Mouse (Mus musculus) spleen, adult 2 months (tissue): ENCODE measurements around the gene Dcx. TPM values are rescaled to one million over a fixed set of nuclear protein-coding genes. Genes with fewer than 3 reads are reported as not detected.

Source experiments
- DNase-seq, 2 experiments: peaks; one replicate each; pipeline versions ENCODE4 v3.0.0 to v3.0.0-alpha.2; 2012 to 2021; ENCODE audit warnings: low spot score in 2 of 2, low read depth in 1 of 2
- H3K27ac ChIP-seq: fragments of 200-500 bp; 2 replicates; pipeline ENCODE4 v1.5.1; 2012; ENCODE audit warnings: low read length, inconsistent platforms; ENCODE audit not compliant: insufficient read depth
- H3K27me3 ChIP-seq: fragments of 200-500 bp; 2 replicates; pipeline ENCODE4 v1.6.1; 2012; ENCODE audit warnings: mild to moderate bottlenecking, moderate library complexity, low read length, inconsistent platforms; ENCODE audit not compliant: control insufficient read depth, insufficient read depth
- H3K36me3 ChIP-seq: fragments of 200-500 bp; 2 replicates; pipeline ENCODE4 v1.6.1; 2012; ENCODE audit warnings: mild to moderate bottlenecking, low read length, inconsistent platforms; ENCODE audit not compliant: control insufficient read depth, insufficient read depth
- H3K4me1 ChIP-seq: fragments of 200-500 bp; 2 replicates; pipeline ENCODE4 v1.6.1; 2011; ENCODE audit warnings: inconsistent platforms; ENCODE audit not compliant: control insufficient read depth, insufficient read depth, insufficient read length
- H3K4me3 ChIP-seq: fragments of 200-500 bp; 2 replicates; pipeline ENCODE4 v1.5.1; 2011; ENCODE audit warnings: mild to moderate bottlenecking, inconsistent platforms; ENCODE audit not compliant: insufficient read depth, insufficient read length; ENCODE audit errors: extremely low read depth
- CTCF ChIP-seq: fragments of 200-500 bp; IDR thresholded peaks from 2 replicates; pipeline ENCODE4 v1.5.1; 2011; ENCODE audit warnings: mild to moderate bottlenecking, inconsistent platforms; ENCODE audit not compliant: insufficient read depth, insufficient read length, insufficient replicate concordance; ENCODE audit errors: extremely low read depth
- POLR2A ChIP-seq: fragments of 200-500 bp; IDR thresholded peaks from 2 replicates; pipeline ENCODE4 v1.6.1; 2011; ENCODE audit warnings: low read depth, low read length, inconsistent platforms
- WGBS: fragments of 180-500 bp; shearing (Covaris S2); methylation state at CpG from one replicate; pipeline ENCODE4 v1.1.7; 2018; 5-methylcytosine and 5-hydroxymethylcytosine counted together
- polyA plus RNA-seq: library from polyadenylated mRNA; depleted of rRNA; stranded (reverse); fragments of >200 nt; gene quantifications from 2 replicates; pipeline ENCODE4 v1.2.3, GENCODE M21; 2012

Gene Dcx
- polyA plus RNA-seq, 1 experiment, result not detected

DNA sequence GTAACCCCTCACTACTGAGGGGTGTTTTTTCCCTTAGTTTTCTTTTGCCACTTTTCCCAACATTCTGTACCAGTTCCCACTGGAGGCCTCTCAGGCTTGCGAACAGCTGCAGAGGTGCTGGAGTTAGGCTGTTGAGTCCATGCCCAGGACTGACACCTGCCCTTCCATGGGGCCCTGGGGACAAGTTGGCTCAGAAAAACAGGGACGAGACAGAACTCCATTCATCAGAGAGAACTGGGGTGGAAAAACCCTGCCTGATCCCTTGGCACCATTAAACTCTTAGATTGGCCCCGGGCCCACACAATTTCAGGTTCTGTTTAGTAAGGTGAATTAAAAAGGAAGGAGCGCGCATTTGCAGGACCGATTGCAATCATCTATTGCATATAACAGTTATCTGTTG is 48.8 kb downstream of the Dcx start:
- DNase-seq, result no peak
- TF ChIP-seq CTCF (no peak), POLR2A (no peak)
- no peaks in the 10 kb centered on the region for H3K4me1 ChIP-seq
- WGBS, result 87% methylated on average over 6 of the region's 6 CpGs
- H3K27ac ChIP-seq, result no peak overlapping the region
- no peak overlapping the region for H3K4me3 ChIP-seq
- H3K27me3 ChIP-seq, result no peaks in the 10 kb centered on the region
- no peaks in the 10 kb centered on the region for H3K36me3 ChIP-seq

DNA sequence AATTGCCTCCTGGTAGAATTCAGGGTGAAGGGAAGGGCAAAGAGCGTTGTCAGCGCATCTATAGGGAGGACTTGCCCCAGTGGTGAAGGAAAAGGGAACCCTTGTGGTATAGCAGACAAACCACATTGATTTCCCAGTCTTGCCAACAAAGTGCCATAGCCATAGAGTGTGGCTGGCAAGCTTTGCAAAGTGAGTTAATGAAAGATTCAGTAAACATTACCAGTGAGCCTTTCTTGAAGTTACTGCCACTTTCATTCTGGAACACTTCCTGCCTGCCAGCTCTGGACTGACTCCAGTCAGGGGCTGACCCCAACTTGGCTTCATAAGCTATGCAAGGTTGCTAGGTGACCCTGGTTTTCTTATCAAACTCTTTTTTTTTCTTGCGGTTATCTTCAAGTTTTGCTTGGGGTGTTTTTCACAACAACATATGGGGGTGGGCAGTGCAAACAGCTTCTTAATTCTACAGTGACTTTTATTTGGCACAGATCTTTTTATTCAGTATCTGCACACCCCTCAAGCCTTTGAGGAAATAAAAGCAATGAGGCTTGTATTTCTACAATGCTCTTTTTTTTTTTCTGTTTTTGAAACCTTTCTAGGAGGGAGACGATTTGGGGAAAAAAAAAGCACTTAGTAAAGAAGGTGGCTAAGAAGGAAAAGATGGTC is 51.2 kb downstream of the Dcx start:
- DNase-seq, result no peak
- H3K27me3 ChIP-seq, result no peaks in the 10 kb centered on the region
- H3K4me1 ChIP-seq, result no peaks in the 10 kb centered on the region
- no peak for TF ChIP-seq POLR2A
- no peak for TF ChIP-seq CTCF
- no peak overlapping the region for H3K27ac ChIP-seq
- H3K36me3 ChIP-seq, result no peaks in the 10 kb centered on the region
- no peak overlapping the region for H3K4me3 ChIP-seq
- 78% methylated on average over 4 of the region's 4 CpGs for WGBS

DNA sequence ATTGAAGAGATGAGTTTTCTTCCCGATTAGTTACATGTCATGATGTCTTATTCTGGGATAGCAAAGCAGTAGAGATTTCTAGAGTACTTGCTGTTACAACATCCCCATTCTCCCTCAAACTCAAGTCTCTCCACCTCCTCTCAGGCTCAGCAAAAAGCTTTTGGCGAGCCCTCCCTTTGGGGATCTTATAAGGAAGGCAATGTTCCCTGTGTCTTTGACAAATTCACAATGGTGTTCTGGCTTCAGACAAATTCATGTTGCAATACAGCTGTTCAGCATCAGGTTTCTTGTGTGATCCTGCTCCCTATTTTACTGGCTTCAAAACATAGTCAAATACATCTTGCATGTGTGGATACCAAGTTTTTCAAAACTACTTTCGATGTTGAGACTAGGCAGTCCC is 53.5 kb downstream of the Dcx start:
- 80% methylated on average over 3 of the region's 3 CpGs for WGBS
- H3K27ac ChIP-seq, result no peak overlapping the region
- DNase-seq, result no peak
- H3K4me3 ChIP-seq, result no peak overlapping the region
- no peaks in the 10 kb centered on the region for H3K27me3 ChIP-seq
- TF ChIP-seq POLR2A (no peak), CTCF (no peak)
- no peaks in the 10 kb centered on the region for H3K4me1 ChIP-seq
- H3K36me3 ChIP-seq, result no peaks in the 10 kb centered on the region

DNA sequence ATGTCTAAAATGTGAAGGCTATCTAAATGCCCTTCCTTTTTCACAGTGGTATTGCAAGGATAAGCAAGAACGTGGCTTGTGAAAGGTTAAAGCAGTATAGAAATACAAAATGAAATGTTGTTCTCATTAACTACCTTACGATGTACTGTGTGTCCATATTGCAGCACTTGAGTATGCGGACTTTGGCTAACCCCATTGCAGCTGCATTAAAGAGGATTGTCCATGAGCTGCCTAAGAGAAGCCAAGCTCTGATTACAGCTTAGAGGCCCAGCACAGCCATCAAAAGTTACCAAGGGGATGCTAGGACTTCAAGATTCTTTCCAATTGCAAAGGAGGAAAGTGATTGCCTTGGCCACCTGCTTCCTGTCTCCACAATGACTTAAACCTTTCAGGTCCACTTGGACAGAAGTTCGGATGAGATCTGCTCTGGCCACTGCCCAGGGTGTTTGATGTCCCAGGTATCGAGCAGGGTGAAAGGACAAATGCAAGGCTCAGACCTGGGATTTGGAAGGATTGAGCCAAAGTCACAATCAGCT is 65.9 kb downstream of the Dcx start:
- Histone ChIP-seq H3K27me3 (no peaks in the 10 kb centered on the region), H3K36me3 (no peaks in the 10 kb centered on the region), H3K4me3 (no peak overlapping the region), H3K27ac (no peak overlapping the region), H3K4me1 (no peaks in the 10 kb centered on the region)
- WGBS, result 80% methylated on average over 5 of the region's 5 CpGs
- TF ChIP-seq POLR2A, result no peak
- TF ChIP-seq CTCF, result no peak
- DNase-seq, result no peak

DNA sequence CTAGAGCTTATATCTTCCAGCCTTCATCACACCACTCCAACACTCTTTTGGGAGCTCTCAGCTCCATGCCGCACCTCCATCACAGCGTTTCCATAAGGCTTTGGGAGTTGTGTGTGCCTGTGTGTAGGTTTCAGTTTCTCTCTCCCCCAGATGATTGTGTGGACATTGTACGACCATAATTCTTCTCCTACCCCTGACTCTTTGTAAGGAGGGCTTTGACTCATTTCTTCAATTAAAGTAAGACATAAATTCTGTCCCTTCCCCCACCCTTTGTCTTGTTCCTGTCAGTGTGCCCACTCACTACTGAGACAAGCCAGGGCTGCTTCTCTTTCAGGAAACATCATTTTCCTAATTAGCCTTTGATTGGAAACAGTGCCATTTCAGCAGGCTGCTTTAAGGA is 81.8 kb downstream of the Dcx start:
- no peaks in the 10 kb centered on the region for H3K4me1 ChIP-seq
- H3K36me3 ChIP-seq, result no peaks in the 10 kb centered on the region
- no peak overlapping the region for H3K4me3 ChIP-seq
- no peak for TF ChIP-seq CTCF
- no peak for TF ChIP-seq POLR2A
- no peak overlapping the region for H3K27ac ChIP-seq
- no peaks in the 10 kb centered on the region for H3K27me3 ChIP-seq
- WGBS, result 83% methylated on average over 3 of the region's 3 CpGs
- no peak for DNase-seq

DNA sequence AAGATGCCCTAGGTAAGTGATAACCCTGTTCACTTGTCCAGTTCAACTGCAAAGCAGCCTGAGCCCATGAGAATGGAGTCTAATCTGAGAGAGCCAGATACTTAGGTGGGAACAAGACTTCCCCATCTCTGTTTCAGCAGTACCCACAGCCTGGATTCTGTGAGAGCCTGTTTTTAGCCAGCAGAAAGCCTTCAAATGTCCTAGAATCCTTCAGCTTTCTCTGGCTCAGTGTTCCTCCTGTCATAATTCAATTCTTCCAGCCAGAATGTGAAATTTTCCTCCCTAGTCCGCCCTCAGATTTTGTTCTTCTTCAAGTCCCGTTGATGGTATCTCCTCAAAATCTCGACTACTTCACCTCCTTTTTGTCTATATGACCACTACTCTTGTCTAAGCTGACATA is 83.1 kb downstream of the Dcx start:
- no peak for DNase-seq

DNA sequence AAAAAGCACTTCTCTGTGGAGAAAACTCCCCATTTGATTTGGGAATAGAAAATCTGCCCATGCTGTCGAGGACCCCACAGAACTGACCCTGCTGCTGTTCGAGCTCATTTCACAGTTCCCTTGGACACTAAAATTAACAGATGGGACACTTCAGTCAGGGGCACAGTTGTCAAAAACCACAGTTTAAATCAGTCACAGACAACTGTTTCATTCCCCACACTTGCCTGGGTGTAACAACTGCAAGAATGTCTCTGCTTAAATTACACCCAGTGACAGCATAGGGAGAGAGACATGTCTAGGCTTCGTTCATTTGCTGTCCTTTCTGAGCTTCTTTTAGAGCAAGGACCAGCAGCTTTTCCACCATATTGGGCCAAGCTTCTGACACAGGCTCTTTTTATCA is 86.5 kb downstream of the Dcx start:
- TF ChIP-seq POLR2A (no peak), CTCF (no peak)
- WGBS, result 77% methylated on average over 3 of the region's 3 CpGs
- H3K27ac ChIP-seq, result no peak overlapping the region

More for the DNA sequence above, 83.1 kb downstream of the Dcx start:
- no peaks in the 10 kb centered on the region for H3K36me3 ChIP-seq
- no peak overlapping the region for H3K27ac ChIP-seq
- H3K27me3 ChIP-seq, result no peaks in the 10 kb centered on the region
- 76% methylated on average over 3 of the region's 3 CpGs for WGBS
- H3K4me1 ChIP-seq, result no peaks in the 10 kb centered on the region
- no peak for TF ChIP-seq POLR2A
- TF ChIP-seq CTCF, result no peak
- no peak overlapping the region for H3K4me3 ChIP-seq

More for the DNA sequence above, 86.5 kb downstream of the Dcx start:
- no peak for DNase-seq
- no peaks in the 10 kb centered on the region for H3K27me3 ChIP-seq
- H3K36me3 ChIP-seq, result no peaks in the 10 kb centered on the region
- H3K4me1 ChIP-seq, result no peaks in the 10 kb centered on the region
- H3K4me3 ChIP-seq, result no peak overlapping the region
